Mouse (Mus musculus) kidney, embryonic 16.5 days (tissue): ENCODE results near the gene Adgrf5. TPM values are rescaled to one million over a fixed set of nuclear protein-coding genes. Genes with fewer than 3 reads are reported as not detected.

Source experiments
- ATAC-seq: fragments of 200-750 bp; cut with Nextera tagmentation; 2 replicates; pipeline ENCODE4 v1.8.0; 2017; ENCODE audit warnings: moderate TSS enrichment; ENCODE audit not compliant: low FRiP score, low TSS enrichment
- H3K27ac ChIP-seq: fragments of 300-500 bp; sonication (generic); 2 replicates; pipeline ENCODE4 v1.5.1; 2014; ENCODE audit warnings: low read length
- H3K27me3 ChIP-seq: fragments of 300-500 bp; sonication (generic); 2 replicates; pipeline ENCODE4 v1.6.1; 2014; ENCODE audit warnings: low read length, control low read depth, mixed read lengths; ENCODE audit not compliant: insufficient read depth
- H3K36me3 ChIP-seq: fragments of 300-500 bp; sonication (generic); 2 replicates; pipeline ENCODE4 v1.6.1; 2014; ENCODE audit warnings: low read length, control low read depth, mixed read lengths; ENCODE audit not compliant: insufficient read depth
- H3K4me1 ChIP-seq: fragments of 300-500 bp; sonication (generic); 2 replicates; pipeline ENCODE4 v1.6.1; 2014; ENCODE audit warnings: low read length, control low read depth, mixed read lengths; ENCODE audit not compliant: insufficient read depth
- H3K4me2 ChIP-seq: fragments of 300-500 bp; sonication (generic); replicated peaks from 2 replicates; pipeline ENCODE4 v1.6.1; 2014; ENCODE audit warnings: low read depth, low read length
- H3K4me3 ChIP-seq: fragments of 300-500 bp; sonication (generic); 2 replicates; pipeline ENCODE4 v1.5.1; 2014; ENCODE audit warnings: mild to moderate bottlenecking, low read length
- H3K9ac ChIP-seq: fragments of 300-500 bp; sonication (generic); replicated peaks from 2 replicates; pipeline ENCODE4 v1.6.1; 2014; ENCODE audit warnings: low read length
- H3K9me3 ChIP-seq: fragments of 300-500 bp; sonication (generic); 2 replicates; pipeline ENCODE4 v1.6.1; 2016; ENCODE audit warnings: low read length, control low read depth
- WGBS: fragments of 180-500 bp; shearing (Covaris S2); extraction: QIAGEN DNeasy Blood & Tissue Kit; methylation state at CpG from one replicate; pipeline ENCODE4 v1.1.7; 2014; 5-methylcytosine and 5-hydroxymethylcytosine counted together
- polyA plus RNA-seq: library from polyadenylated mRNA; unstranded; fragments of >200 nt; fragmentation: Nextera tagmentation; extraction: Ambion mirVana; gene quantifications from 2 replicates; pipeline ENCODE4 v1.2.1, GENCODE M21; 2015

Adgrf5 gene
- polyA plus RNA-seq, 1 experiment from 2014 or later: 25.5 TPM

- H3K4me3 ChIP-seq: no peak overlapping the region
- H3K27me3 ChIP-seq: no peaks in the 10 kb centered on the region
- H3K9ac ChIP-seq: no peak overlapping the region
- peak overlapping the region; percentile 38; the same call in 1 of the 2 replicates for H3K27ac ChIP-seq
- H3K36me3 ChIP-seq: no peaks in the 10 kb centered on the region
- H3K9me3 ChIP-seq: no peaks in the 10 kb centered on the region
- peak; percentile 52; the same call in 1 of the 2 replicates for ATAC-seq
- peaks cover 37% of the 10 kb centered on the region for H3K4me1 ChIP-seq
- H3K4me2 ChIP-seq: no peak overlapping the region
- 23% methylated on average over 7 of the region's 7 CpGs for WGBS
These were observed 38.4 kb downstream of the Adgrf5 start for GRCm38 (mm10) chr17:43398612-43399011.

DNA sequence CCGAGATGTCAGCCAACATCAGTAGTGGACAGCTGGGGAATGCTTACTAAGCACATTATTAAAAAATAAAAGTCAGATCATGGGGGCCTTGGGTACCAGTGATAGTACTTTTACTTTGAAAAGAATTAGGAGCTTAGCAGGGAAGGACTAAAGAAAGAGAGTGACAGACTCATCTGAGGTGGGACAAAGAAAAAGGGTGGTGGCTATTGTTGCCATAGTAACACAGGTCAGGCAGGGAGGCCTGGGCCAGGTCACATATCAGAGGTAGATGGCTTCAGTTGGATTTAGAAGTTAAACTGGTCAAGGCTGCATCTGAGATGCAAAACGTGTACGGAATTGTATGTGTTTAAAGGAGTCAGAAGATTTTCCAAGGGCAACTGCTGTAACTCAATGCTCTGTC is 38.9 kb downstream of the Adgrf5 start:
- H3K4me3 ChIP-seq: no peak overlapping the region
- H3K27me3 ChIP-seq: no peaks in the 10 kb centered on the region
- H3K9me3 ChIP-seq: no peaks in the 10 kb centered on the region
- H3K36me3 ChIP-seq: no peaks in the 10 kb centered on the region
- 49% methylated on average over 3 of the region's 3 CpGs for WGBS
- H3K4me1 ChIP-seq: peaks cover 40% of the 10 kb centered on the region
- no peak overlapping the region for H3K9ac ChIP-seq
- H3K27ac ChIP-seq: peak overlapping the region; percentile 38; the same call in 1 of the 2 replicates
- H3K4me2 ChIP-seq: no peak overlapping the region
- no peak for ATAC-seq

GRCm38 (mm10) chr17:43400483-43400882 is 40.2 kb downstream of the Adgrf5 start:
- no peaks in the 10 kb centered on the region for H3K27me3 ChIP-seq
- no peaks in the 10 kb centered on the region for H3K9me3 ChIP-seq
- no peaks in the 10 kb centered on the region for H3K36me3 ChIP-seq
- 83% methylated on average over 10 of the region's 10 CpGs for WGBS
- H3K4me3 ChIP-seq: no peak overlapping the region
- H3K4me2 ChIP-seq: no peak overlapping the region
- H3K27ac ChIP-seq: no peak overlapping the region
- H3K4me1 ChIP-seq: peaks cover 41% of the 10 kb centered on the region
- no peak for ATAC-seq
- no peak overlapping the region for H3K9ac ChIP-seq

DNA sequence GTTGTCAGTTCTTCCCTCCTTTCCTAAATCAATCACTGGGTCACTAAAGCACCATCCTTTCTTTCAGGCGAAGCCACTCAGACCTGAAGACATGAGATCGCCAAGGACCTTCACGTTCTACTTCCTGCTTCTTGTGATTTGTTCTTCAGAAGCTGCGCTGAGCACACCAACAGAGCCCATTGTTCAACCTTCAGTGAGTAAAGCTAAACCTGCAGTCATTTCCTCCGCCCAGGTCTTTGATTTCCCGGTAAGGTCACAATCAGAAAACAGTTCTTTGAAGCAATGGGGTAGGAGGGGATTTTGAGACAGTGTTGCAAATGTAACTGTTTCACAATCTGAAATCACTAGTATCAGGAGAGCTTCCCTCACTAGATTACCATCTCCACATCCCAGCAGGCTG is 43.6 kb downstream of the Adgrf5 start:
- no peak overlapping the region for H3K4me2 ChIP-seq
- ATAC-seq: no peak
- peaks cover 37% of the 10 kb centered on the region for H3K4me1 ChIP-seq
- H3K9me3 ChIP-seq: no peaks in the 10 kb centered on the region
- no peaks in the 10 kb centered on the region for H3K27me3 ChIP-seq
- H3K27ac ChIP-seq: no peak overlapping the region
- no peak overlapping the region for H3K4me3 ChIP-seq
- H3K36me3 ChIP-seq: no peaks in the 10 kb centered on the region
- WGBS: 32% methylated on average over 6 of the region's 6 CpGs
- H3K9ac ChIP-seq: no peak overlapping the region

DNA sequence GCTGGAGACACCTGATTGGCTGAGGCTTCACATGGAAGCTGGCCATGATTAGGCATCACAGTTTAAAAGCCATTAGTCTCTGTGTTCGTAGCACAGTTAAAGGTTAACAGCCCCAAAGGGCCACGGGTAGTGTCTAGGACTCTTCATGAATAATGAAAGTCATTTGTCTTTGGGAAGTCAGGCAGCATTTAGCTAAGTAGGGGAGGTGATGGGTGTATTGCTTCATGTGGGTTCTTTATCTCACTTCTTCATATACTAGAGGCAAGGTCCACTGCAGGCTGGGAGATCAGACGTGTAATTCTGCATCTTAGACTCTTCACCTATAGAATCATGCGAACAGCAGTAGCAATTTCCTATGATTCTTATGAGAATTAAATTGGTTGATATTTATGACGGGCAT is 44.2 kb downstream of the Adgrf5 start:
- Histone ChIP-seq H3K27me3 (no peaks in the 10 kb centered on the region), H3K4me1 (peaks cover 32% of the 10 kb centered on the region), H3K4me2 (no peak overlapping the region), H3K9ac (no peak overlapping the region), H3K9me3 (no peaks in the 10 kb centered on the region), H3K4me3 (no peak overlapping the region), H3K36me3 (no peaks in the 10 kb centered on the region), H3K27ac (no peak overlapping the region)
- 64% methylated on average over 5 of the region's 5 CpGs for WGBS
- no peak for ATAC-seq

GRCm38 (mm10) chr17:43406321-43406720 is 46.1 kb downstream of the Adgrf5 start:
- Histone ChIP-seq H3K36me3 (no peaks in the 10 kb centered on the region), H3K4me1 (peaks cover 26% of the 10 kb centered on the region), H3K9me3 (no peaks in the 10 kb centered on the region), H3K27me3 (no peaks in the 10 kb centered on the region), H3K4me2 (no peak overlapping the region), H3K9ac (no peak overlapping the region), H3K4me3 (no peak overlapping the region), H3K27ac (no peak overlapping the region)
- no peak for ATAC-seq
- WGBS: 85% methylated on average over 3 of the region's 3 CpGs

GRCm38 (mm10) chr17:43407548-43407947 is 47.3 kb downstream of the Adgrf5 start:
- Histone ChIP-seq H3K9me3 (no peaks in the 10 kb centered on the region), H3K4me2 (no peak overlapping the region), H3K4me3 (no peak overlapping the region), H3K36me3 (no peaks in the 10 kb centered on the region), H3K4me1 (peaks cover 19% of the 10 kb centered on the region), H3K27me3 (no peaks in the 10 kb centered on the region), H3K9ac (no peak overlapping the region), H3K27ac (peak overlapping the region; percentile 79)
- WGBS: 49% methylated on average over 7 of the region's 7 CpGs
- peak; percentile 90 for ATAC-seq

- Histone ChIP-seq H3K9me3 (no peaks in the 10 kb centered on the region), H3K4me1 (peaks cover under 1% of the 10 kb centered on the region; the same call in 1 of the 2 replicates), H3K4me2 (no peak overlapping the region), H3K36me3 (no peaks in the 10 kb centered on the region), H3K27me3 (no peaks in the 10 kb centered on the region), H3K27ac (peak overlapping the region; percentile 28; the same call in 1 of the 2 replicates), H3K9ac (no peak overlapping the region), H3K4me3 (no peak overlapping the region)
- 56% methylated on average over 7 of the region's 7 CpGs for WGBS
- ATAC-seq: no peak
These were observed 52.9 kb downstream of the Adgrf5 start for GRCm38 (mm10) chr17:43413182-43413581.

- H3K9ac ChIP-seq: no peak overlapping the region
- no peaks in the 10 kb centered on the region for H3K27me3 ChIP-seq
- no peak overlapping the region for H3K27ac ChIP-seq
- H3K9me3 ChIP-seq: no peaks in the 10 kb centered on the region
- H3K36me3 ChIP-seq: no peaks in the 10 kb centered on the region
- 82% methylated on average over 5 of the region's 5 CpGs for WGBS
- no peak overlapping the region for H3K4me2 ChIP-seq
- ATAC-seq: no peak
- no peak overlapping the region for H3K4me3 ChIP-seq
- no peaks in the 10 kb centered on the region for H3K4me1 ChIP-seq
These were observed 59.0 kb downstream of the Adgrf5 start for GRCm38 (mm10) chr17:43419204-43419603.

DNA sequence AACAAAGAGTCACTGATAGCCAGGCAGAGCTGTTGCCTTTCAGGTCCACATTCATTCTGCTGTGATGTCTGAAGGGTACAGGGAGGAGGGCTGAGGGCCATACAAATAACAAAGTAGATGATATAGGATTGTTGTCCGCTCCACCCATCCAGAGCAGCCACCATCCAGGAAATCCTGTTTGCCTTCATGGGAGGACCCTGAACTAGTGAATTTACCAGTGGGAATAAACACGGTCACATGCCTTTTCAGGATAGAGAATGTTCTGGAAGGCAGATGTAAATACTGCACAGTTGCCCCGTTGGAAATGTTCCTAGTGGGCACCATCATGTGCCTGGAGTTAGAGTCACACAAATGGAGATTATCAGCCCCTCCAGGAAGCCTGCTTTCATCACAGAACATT is 60.1 kb downstream of the Adgrf5 start:
- no peak overlapping the region for H3K27ac ChIP-seq
- ATAC-seq: no peak
- WGBS: 78% methylated on average over 3 of the region's 3 CpGs

More for the DNA sequence above, 60.1 kb downstream of the Adgrf5 start:
- Histone ChIP-seq H3K36me3 (no peaks in the 10 kb centered on the region), H3K4me2 (no peak overlapping the region), H3K4me3 (no peak overlapping the region), H3K9me3 (no peaks in the 10 kb centered on the region), H3K27me3 (no peaks in the 10 kb centered on the region), H3K4me1 (no peaks in the 10 kb centered on the region), H3K9ac (no peak overlapping the region)
